Mouse (Mus musculus): Measurements from ENCODE around the gene Eif5b.
"Not testable (repeated sequence)": the region's sequence is repeated elsewhere in the genome, so short reads cannot be mapped to it uniquely, and the experiment has no call there.

Eif5b gene

DNA sequence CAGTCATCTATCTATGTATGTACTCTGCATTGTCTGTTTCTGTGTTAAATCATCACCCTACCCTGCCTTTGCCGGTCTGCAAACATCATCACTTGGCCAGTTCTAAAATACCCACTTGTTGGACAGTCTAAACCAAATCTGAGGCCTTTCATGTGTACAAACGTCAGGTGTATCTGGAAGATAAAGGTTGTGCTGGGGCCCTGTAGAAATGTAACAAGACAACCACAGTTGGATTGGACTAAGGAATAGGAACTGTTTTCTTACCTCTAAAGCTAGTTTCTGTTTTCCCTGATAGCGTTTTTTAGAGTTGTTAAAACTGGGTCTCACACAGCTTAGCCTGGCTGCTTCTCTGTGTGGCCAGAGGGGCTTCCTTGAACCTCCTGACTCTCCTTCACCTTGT lies 1.7 kb downstream of the Eif5b start:
- in situ Hi-C loops (cut with MboI; ENCODE audit: low pct_unique_long_range_greater_than_20kb in 1 of 2, low sequenced_read_pairs in 2 of 2, unreplicated experiment in 1 of 2) = no loop called here

DNA sequence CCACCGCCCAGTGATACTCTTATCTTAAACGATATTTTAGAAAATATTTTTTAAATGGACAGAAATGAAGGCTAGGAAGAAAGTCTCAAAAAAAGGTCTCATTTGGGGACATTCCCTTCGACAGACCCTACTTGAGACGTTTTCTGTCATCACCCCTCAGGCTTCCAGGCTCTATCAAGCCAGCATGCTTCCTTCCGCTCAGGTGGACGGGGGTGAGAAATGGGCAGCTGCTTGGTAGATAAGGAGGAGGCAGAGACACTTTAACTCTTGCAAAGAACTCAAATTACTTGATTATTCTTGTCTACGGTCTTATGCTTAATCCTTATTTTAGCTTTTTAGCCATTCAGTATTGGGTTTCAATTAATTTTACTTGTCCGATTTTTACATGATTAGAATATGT lies 3.0 kb downstream of the Eif5b start:
- in situ Hi-C loops (cut with MboI; ENCODE audit: low pct_unique_long_range_greater_than_20kb in 1 of 2, low sequenced_read_pairs in 2 of 2, unreplicated experiment in 1 of 2) = no loop called here

DNA sequence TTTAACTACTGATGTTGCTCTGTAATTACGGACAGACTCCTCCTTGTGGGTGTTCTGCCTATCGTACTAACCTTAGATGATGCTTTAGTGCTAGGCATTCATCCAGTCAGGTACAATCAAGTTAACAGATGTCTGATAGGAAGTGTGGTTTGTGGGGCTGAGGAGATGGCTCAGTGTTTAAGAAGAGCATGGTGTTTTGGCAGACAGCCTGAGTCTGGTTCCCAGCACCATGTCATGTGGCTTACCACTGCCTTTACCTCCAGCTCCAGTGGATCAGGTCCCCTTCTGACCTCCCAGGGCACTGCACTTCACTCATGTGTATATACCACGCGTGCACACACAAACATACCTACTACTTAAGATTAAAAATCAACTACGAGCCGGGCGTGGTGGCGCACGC lies 4.1 kb downstream of the Eif5b start:
- in situ Hi-C loops (cut with MboI; ENCODE audit: low pct_unique_long_range_greater_than_20kb in 1 of 2, low sequenced_read_pairs in 2 of 2, unreplicated experiment in 1 of 2) = no loop called here

DNA sequence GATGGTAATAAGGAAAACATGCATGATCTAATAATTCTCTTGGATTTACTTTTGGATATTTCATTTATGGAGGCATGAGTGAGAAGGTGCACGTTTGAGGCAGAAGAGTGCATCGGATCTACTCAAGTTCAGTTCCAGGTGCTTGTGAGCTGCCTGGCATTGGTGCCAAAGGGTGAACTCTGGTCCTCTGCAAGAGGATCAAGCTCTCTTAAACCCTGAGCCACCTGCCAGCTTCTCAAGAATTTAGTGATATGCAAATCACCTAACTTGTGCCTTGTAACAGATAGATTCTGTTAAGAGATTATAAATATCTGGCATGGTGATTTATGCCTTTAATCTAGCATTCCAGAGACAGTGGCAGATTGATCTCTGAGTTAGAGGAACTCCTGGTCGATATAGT lies 5.2 kb downstream of the Eif5b start:
- in situ Hi-C loops (cut with MboI; ENCODE audit: low pct_unique_long_range_greater_than_20kb in 1 of 2, low sequenced_read_pairs in 2 of 2, unreplicated experiment in 1 of 2) = no loop called here

DNA sequence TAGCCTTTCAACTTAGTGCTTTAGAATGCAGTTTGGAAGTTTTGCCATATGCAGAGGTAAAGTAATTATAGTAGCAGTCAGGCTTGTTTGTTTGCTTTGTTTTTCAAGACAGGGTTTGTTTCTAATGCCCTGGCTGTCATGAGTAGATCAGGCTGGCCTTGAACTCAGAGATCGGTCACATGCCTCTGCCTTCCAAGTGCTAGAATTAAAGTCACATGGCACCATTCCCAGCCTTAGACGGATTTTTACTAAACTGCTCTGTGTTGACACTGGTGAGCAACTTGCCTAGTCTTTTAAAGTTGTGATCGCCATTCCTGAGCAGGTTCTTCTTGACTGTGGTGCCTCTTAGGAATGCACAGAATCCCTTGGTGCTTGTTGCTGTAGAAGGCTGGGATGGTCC lies 8.9 kb downstream of the Eif5b start:
- in situ Hi-C loops (cut with MboI; ENCODE audit: low pct_unique_long_range_greater_than_20kb in 1 of 2, low sequenced_read_pairs in 2 of 2, unreplicated experiment in 1 of 2) = no loop called here

DNA sequence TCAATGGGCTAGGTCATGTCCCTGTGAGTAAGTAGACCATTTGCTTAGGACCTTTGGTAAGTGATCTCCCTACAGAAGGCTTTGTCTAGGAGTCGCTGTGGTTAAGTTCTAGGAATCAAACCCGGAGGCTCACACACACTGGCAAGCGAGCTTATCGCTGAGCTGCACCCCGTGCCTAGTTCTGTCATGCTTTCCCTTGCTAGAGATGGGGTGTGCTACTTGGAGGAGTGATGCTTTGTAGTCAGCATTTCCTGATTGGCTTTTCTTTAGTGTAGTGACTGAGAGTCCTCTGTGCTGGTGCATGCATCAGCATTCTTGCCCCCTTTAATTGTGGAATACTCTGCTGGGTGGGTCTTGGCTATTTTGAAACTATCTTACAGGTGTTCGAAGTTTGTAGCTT lies 13.8 kb downstream of the Eif5b start:
- in situ Hi-C loops (cut with MboI; ENCODE audit: low pct_unique_long_range_greater_than_20kb in 1 of 2, low sequenced_read_pairs in 2 of 2, unreplicated experiment in 1 of 2) = no loop called here

DNA sequence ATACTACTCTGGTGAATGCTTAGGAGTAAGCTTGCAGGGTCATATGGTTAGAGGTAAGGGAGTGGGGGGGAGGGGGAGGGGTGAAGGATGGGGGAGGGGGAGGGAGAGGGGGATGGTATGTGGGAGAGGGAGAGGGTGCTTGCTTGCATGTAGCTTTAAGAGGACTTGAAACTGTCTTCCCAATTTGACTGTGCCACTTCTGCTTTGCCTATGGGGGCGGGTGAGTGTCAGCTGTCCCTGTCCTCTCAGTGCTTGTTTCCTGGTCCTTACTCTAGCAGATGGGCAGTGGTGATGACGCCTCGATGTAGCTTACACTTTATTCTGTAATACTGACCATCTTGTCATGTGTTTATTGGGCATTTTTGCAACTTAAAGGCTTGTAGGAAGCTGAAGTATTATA lies 14.3 kb downstream of the Eif5b start:
- in situ Hi-C loops (cut with MboI; ENCODE audit: low pct_unique_long_range_greater_than_20kb in 1 of 2, low sequenced_read_pairs in 2 of 2, unreplicated experiment in 1 of 2) = no loop called here

DNA sequence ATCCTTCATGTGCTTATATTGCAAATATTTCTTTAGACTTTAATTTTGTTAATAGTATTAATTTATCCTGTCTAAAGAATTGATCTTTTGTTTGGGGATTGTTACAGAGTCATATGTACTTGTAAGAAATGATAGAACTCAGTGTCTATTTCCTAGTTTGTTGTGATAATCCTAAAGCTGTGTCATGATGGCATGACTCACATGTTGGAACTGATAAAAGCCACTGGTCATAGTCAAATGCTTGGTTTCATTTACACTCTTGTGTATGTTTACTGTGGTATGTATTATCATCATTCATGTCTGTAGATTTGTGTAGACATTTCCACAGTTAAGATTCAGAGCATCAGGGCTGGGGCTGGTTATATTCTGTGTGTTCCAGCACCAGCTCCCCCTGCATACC lies 14.7 kb downstream of the Eif5b start:
- in situ Hi-C loops (cut with MboI; ENCODE audit: low pct_unique_long_range_greater_than_20kb in 1 of 2, low sequenced_read_pairs in 2 of 2, unreplicated experiment in 1 of 2) = no loop called here

DNA sequence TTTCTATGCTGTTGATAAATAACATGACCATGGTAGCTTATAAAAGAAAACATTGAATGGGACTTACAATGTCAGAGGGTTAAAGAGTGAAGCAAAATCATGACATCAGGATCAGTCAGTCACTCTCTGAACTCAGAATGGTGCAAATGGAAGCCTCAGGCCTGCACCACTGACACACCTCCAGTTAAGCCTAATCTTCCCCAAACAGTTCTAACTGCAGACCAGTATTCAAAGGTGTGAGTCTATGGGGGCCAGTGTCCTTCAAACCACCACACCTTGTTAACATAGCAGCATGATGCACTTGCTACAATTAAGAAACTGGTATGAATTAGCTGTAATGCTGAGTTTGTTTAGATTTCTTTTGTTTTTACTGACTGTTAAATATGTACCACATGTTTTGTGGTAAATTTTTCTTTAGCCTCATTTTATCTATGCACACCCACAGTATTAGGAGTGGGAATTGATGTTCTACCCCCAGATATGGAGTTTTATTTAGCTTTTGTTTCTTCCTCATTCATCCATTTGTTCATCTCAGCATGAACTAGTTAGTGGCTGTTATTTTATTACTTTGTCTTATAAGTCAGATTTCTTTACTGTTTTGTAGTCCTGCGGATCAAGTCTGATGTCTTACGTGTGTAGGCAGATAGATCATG lies 16.9 kb downstream of the Eif5b start:
- in situ Hi-C loops (cut with MboI; ENCODE audit: low pct_unique_long_range_greater_than_20kb in 1 of 2, low sequenced_read_pairs in 2 of 2, unreplicated experiment in 1 of 2) = no loop called here

DNA sequence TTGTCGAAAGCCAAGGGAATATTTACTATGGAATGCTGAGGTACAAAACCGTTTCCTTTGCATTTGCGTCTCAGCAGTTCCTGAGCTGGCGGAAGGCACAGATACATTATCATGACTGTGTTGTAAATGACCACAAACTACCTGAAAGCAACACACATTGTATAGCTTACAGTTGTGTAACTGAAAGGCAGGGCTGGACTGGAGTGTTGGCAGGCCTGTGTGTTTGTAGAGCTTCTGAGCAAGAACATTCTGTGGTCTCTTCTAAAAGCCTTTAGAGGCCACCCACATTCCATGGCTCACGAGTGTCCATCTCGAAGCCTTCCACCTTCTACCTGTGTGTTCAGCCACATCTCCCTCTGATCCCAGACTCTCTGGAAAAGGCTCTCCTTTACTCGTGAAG lies 29.5 kb downstream of the Eif5b start:
- in situ Hi-C loops (cut with MboI; ENCODE audit: low pct_unique_long_range_greater_than_20kb in 1 of 2, low sequenced_read_pairs in 2 of 2, unreplicated experiment in 1 of 2) = no loop called here

DNA sequence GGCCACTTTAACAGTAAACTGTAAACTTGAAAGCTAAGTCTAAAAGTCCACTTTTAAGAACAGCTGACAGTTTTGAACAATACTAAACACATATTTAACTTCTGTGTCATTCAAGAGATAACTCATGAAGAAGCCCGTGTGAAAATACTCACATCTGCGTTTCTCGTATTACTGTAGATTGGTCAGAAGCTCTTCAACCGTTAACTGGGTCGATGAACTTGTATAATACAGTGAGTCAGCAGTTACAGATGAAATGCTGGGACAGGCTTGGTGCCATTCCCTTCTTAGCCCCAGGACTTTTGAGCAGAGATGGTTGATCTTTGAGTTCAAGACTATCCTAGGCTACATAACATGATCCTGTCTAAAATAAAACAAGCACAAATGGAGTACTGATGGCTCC lies 33.6 kb downstream of the Eif5b start:
- in situ Hi-C loops (cut with MboI; ENCODE audit: low pct_unique_long_range_greater_than_20kb in 1 of 2, low sequenced_read_pairs in 2 of 2, unreplicated experiment in 1 of 2) = no loop called here

DNA sequence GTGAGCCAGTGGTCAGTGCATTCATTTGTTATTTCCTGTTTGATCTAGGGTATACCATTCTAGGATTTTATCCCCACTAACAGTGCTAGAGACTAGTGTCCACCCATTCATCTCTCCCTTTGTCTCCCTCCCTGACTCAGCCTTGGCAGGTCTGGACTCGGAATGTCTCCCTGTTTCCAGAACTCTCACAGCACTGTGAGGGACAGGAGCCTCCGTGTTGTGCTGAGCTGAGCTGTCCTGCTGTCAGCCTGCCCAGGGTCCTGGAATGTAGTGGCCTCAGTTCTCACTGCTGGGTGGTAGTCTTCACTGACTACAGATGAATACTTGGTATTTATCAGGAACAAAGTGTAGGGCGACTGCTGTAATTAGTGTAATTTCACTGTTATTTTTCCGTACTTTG lies 37.7 kb downstream of the Eif5b start:
- in situ Hi-C loops (cut with MboI; ENCODE audit: low pct_unique_long_range_greater_than_20kb in 1 of 2, low sequenced_read_pairs in 2 of 2, unreplicated experiment in 1 of 2) = no loop called here

DNA sequence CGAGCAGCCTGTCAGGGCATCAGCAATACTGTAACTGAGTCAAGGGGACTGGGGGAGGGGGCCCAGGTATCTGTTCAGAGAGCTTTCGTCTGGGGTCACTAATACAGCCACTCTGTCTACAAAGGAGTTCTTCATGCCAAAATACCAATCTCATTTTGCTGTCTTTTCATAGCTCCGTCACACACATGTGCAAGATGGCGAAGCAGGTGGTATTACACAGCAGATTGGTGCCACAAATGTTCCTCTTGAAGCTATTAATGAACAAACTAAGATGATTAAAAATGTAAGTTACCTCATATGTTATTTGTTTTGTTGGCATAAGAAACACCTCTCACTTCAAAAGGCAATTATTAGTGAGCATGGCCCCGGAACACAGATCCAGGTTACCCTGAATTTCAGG lies 39.6 kb downstream of the Eif5b start:
- in situ Hi-C loops (cut with MboI; ENCODE audit: low pct_unique_long_range_greater_than_20kb in 1 of 2, low sequenced_read_pairs in 2 of 2, unreplicated experiment in 1 of 2) = no loop called here

DNA sequence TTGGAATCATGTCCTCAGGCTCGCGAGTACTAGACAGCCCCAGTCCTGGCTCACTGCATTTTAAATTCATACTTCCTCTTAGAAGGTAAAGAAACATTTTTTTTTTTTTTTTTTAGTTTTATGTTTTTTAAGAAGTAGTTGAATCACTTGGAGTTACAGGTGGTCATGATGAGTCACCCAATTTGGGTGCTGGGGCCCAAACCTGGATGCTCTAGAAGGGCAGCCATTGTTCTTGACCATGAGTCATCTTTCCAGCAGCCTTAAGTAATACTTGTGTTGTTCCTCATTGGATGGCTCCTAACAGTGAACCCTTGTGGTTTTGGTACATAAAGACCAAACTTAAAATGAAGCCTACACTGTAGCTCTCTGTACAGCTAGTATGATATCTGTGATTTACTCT lies 41.1 kb downstream of the Eif5b start:
- in situ Hi-C loops (cut with MboI; ENCODE audit: low pct_unique_long_range_greater_than_20kb in 1 of 2, low sequenced_read_pairs in 2 of 2, unreplicated experiment in 1 of 2) = no loop called here

DNA sequence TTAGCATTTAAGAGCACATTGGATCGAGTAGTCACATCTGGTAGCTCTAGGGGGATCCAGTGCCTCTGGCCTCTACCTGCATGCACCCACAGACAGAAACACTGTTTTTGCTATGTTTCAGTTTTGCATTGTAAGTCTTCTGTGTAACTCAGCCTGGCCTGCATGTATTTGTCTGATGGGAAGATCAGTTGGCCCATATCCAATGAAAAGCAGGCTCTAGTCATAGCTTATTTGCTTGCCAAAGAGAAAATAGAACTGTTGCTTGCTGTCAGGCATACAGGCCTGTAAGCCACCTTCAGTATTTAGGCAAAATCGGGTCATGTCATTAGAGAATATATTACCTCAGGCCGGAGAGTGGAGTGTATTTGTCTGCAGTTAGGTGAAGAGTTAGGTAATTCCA lies 50.3 kb downstream of the Eif5b start:
- in situ Hi-C loops (cut with MboI; ENCODE audit: low pct_unique_long_range_greater_than_20kb in 1 of 2, low sequenced_read_pairs in 2 of 2, unreplicated experiment in 1 of 2) = no loop called here

DNA sequence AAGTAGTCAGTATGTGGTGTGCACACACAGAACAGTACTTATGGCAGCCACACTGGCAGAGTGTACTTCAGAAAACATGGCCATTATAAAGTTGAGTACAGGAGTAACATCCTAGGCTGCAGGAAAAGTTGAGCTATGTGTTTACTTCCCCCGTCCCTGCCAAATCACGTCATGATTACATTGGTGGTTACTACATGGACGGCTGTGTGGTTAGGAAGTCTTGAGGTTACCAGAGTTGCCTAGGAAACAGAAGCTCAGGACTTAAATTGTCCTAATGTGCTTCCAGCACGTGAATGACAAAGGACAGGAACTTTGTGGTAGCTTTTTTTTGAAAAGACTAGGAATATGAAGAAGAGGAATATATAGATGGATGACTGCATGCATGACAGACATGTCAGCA lies 51.8 kb downstream of the Eif5b start:
- in situ Hi-C loops (cut with MboI; ENCODE audit: low pct_unique_long_range_greater_than_20kb in 1 of 2, low sequenced_read_pairs in 2 of 2, unreplicated experiment in 1 of 2) = no loop called here

DNA sequence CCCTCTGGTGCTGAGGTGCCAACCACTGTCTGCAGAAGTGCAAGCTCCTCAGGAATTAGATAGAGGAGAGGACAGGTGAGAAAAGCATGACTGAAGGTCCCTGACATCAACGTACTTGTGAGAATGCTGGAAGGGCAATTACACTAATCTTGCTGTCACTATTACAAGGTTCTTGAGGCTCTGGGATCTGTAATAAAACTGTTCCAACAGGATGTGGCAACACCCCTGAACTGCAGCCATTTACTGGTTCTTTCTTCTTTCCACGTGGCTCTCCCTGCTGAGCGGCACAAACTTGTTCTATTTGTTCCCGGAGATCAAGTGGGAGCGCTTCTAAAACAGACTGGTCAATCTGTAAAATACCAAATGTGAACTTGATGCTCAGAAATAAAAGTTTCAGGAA lies 57.4 kb downstream of the Eif5b start:
- in situ Hi-C loops (cut with MboI; ENCODE audit: low pct_unique_long_range_greater_than_20kb in 1 of 2, low sequenced_read_pairs in 2 of 2, unreplicated experiment in 1 of 2) = no loop called here

DNA sequence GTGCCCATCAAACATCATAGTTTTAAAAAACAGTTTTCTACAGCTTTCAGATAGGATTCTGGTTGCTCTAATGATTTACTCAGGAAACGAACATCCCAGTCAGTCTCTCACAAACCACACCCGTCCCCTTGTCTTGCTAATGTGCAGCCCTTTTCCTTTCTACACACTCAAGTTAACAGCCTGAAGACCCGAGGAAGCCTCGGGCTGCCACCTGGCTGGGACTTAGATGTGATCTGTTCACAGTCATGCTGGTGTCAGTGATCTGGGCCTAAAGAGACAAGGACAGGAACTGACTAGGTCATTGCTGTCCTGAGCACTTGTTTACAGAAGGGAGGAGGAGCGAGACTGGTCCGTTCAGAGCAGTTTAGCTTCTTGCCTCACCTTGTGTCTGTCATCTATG lies 60.6 kb downstream of the Eif5b start:
- in situ Hi-C loops (cut with MboI; ENCODE audit: low pct_unique_long_range_greater_than_20kb in 1 of 2, low sequenced_read_pairs in 2 of 2, unreplicated experiment in 1 of 2) = no loop called here

DNA sequence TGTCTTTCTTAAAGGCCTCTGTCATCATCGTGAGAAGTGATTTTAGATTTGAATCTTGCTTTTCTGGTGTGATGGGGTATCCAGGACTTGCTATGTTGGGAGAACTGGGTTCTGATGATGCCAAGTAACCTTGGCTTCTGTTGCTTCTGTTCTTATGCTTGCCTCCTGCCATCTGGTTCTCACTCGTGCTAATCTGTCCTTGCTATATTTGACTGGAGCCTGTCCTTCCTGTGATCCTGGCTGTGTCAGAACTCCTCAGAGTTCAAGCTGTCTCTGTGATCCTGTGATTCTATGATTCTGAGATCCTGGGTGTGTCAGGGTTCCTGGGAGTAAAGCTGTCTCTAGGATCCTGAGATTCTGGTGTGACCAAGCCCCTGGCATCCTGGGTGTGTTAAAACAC lies 64.3 kb downstream of the Eif5b start:
- in situ Hi-C loops (cut with MboI; ENCODE audit: low pct_unique_long_range_greater_than_20kb in 1 of 2, low sequenced_read_pairs in 2 of 2, unreplicated experiment in 1 of 2) = not testable (repeated sequence)

DNA sequence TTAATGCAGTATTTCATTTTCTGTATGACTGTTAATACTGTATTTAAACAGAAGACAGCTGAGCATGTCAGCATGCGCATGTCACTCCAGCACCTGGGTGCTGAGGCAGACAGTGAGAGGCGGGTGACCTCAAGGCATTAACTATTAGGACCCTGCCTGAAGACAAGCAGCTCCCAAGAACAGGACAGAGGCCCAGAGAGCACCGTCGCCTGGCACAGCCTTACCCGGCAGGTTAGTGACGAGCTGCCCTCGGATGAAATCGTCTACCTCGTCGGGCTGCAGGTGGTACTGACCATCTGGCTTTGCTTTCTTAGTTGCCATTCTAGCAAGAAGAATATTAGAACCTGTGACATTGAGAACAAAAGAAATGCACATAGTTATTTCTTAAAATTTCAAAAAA lies 69.5 kb downstream of the Eif5b start:
- in situ Hi-C loops (cut with MboI; ENCODE audit: low pct_unique_long_range_greater_than_20kb in 1 of 2, low sequenced_read_pairs in 2 of 2, unreplicated experiment in 1 of 2) = no loop called here

DNA sequence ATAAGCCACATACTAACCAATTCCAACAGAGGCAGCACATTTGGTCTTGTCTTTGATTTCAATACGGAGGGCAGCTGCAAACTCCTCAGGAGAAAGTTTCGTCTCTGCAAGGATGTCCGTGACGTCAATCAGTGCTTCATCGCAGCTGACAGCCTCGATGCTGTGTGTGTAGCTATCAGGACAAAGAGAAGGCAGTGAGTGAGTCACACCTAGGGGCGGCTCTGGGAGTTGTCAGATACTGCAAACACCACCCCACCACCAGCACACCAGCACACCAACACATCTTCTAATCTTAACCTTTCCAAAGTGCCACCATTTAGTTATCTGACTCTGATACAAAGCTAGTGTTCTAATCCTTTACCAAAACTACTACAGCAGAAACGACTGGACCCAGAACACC lies 73.5 kb downstream of the Eif5b start:
- in situ Hi-C loops (cut with MboI; ENCODE audit: low pct_unique_long_range_greater_than_20kb in 1 of 2, low sequenced_read_pairs in 2 of 2, unreplicated experiment in 1 of 2) = no loop called here

Data from mouse embryonic stem cell (cell line).